Mouse (Mus musculus): Measurements from ENCODE around the gene Slc35f1. TPM values are rescaled to one million over a fixed set of nuclear protein-coding genes. Genes with fewer than 3 reads are reported as not detected.

The Slc35f1 gene
- polyA plus RNA-seq, 1 experiment from 2014 or later, result 3.3 TPM

DNA sequence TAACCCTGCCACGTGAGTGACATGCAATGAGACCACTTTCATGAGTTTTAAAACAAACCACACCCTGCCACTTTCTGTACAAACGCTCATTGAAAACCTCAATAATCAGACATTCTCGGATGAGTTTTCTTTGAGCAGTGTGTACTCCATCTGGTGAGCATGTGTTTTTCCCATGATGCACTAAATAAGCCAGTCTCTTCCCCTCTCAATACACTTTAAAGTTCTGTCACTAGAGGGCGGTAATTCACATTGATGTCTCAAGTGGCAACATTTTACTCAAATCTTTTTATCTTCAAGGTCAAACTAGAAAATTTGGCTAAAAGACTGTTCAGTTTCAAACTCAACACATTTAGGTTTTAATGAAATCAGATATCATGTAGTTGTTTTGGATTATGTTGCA, 68.3 kb downstream of the Slc35f1 start:
- Histone ChIP-seq H3K9me3 (ENCODE audit: control insufficient read depth, low read length) (no peaks in the 10 kb centered on the region), H3K4me2 (replicated peaks; ENCODE audit: low read depth, low read length) (no peak overlapping the region), H3K27ac (ENCODE audit: low read depth, low read length) (no peak overlapping the region), H3K36me3 (ENCODE audit: control insufficient read depth, insufficient read depth, low read length) (no peaks in the 10 kb centered on the region), H3K9ac (ENCODE audit: low read depth, low read length) (no peak overlapping the region), H3K27me3 (ENCODE audit: control insufficient read depth, insufficient read depth, low read length) (no peaks in the 10 kb centered on the region), H3K4me1 (ENCODE audit: control insufficient read depth, insufficient read depth, low read length) (no peaks in the 10 kb centered on the region), H3K4me3 (ENCODE audit: low read length) (no peak overlapping the region)
- ATAC-seq (ENCODE audit: low FRiP score, low TSS enrichment), result no peak
- 40% methylated on average over 4 of the region's 4 CpGs for WGBS

DNA sequence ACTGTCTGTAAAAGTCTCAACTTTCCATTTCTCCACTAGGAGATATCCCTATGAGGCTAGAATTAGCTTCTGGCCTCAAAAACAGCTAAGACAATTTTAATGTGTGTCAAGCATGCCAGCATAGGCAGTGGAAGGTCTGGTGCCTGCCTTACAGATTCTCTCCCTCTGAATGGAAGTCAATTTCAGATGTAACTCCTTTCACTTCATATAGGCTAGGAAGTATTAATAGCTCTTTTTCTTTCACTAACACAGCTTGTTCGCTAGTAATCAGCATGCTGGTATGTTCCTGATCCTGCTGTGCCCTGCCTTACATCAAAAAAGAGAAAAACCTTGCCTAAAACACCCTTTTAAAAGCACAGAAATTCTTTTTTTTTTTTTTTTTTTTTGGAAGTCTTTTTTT, 70.2 kb downstream of the Slc35f1 start:
- no peak for ATAC-seq (ENCODE audit: low FRiP score, low TSS enrichment)
- 86% methylated on average over 1 of the region's 1 CpGs for WGBS
- H3K4me2 ChIP-seq (replicated peaks; ENCODE audit: low read depth, low read length), result no peak overlapping the region
- no peak overlapping the region for H3K27ac ChIP-seq (ENCODE audit: low read depth, low read length)
- H3K4me3 ChIP-seq (ENCODE audit: low read length), result no peak overlapping the region
- no peaks in the 10 kb centered on the region for H3K36me3 ChIP-seq (ENCODE audit: control insufficient read depth, insufficient read depth, low read length)
- H3K9me3 ChIP-seq (ENCODE audit: control insufficient read depth, low read length), result no peaks in the 10 kb centered on the region
- H3K9ac ChIP-seq (ENCODE audit: low read depth, low read length), result no peak overlapping the region
- no peaks in the 10 kb centered on the region for H3K4me1 ChIP-seq (ENCODE audit: control insufficient read depth, insufficient read depth, low read length)
- no peaks in the 10 kb centered on the region for H3K27me3 ChIP-seq (ENCODE audit: control insufficient read depth, insufficient read depth, low read length)

DNA sequence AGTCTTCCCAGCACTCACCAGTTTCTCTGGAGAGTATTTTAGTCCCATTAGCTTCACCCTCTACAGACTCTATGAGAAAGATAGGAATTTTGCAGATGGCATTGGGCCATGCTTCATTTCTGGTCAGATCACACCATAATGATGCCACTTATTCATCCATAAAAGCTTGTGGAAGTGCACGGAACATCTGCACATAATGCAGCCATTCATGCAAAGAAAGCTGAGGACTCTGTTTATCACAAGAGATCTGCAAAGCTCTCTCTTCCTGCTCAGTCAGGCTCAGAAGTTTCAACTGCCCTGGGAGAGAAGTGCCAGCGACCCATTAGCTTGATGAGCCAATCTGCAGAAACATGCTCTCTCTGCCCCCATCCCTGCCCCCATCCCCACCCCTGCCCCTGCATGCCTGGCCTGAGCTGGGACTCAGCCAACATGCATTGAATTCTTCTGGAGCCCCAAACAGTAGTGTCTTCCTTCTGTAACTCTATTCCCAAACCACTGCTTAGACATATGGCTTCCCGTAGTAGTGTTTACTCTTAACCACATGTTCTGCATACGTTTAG, 89.7 kb downstream of the Slc35f1 start:
- no peaks in the 10 kb centered on the region for H3K27me3 ChIP-seq (ENCODE audit: control insufficient read depth, insufficient read depth, low read length)
- no peak overlapping the region for H3K4me2 ChIP-seq (replicated peaks; ENCODE audit: low read depth, low read length)
- no peak overlapping the region for H3K4me3 ChIP-seq (ENCODE audit: low read length)
- H3K36me3 ChIP-seq (ENCODE audit: control insufficient read depth, insufficient read depth, low read length), result no peaks in the 10 kb centered on the region
- H3K9ac ChIP-seq (ENCODE audit: low read depth, low read length), result no peak overlapping the region
- no peak for ATAC-seq (ENCODE audit: low FRiP score, low TSS enrichment)
- H3K27ac ChIP-seq (ENCODE audit: low read depth, low read length), result no peak overlapping the region
- H3K4me1 ChIP-seq (ENCODE audit: control insufficient read depth, insufficient read depth, low read length), result no peaks in the 10 kb centered on the region
- H3K9me3 ChIP-seq (ENCODE audit: control insufficient read depth, low read length), result no peaks in the 10 kb centered on the region
- WGBS, result 73% methylated on average over 4 of the region's 4 CpGs

DNA sequence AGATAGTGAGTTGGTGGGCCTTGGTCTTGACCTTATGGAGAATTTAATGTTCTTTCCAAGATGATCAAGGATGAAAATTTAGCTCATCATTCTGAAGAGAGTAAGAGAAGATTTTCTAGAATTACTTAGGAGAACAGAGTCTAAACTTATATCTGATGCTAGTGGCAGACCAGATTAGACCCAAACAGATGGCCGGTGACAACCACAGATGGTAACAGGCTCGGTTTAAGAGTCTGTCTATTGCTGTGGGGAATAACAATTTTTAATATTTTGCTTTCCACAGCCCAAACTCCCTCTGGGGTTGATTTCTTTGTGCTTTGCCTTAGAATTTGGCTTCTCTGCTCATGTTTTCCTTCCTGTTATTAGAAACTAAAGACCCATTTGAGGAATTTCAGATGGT, 96.7 kb downstream of the Slc35f1 start:
- ATAC-seq (ENCODE audit: low FRiP score, low TSS enrichment), result no peak

DNA sequence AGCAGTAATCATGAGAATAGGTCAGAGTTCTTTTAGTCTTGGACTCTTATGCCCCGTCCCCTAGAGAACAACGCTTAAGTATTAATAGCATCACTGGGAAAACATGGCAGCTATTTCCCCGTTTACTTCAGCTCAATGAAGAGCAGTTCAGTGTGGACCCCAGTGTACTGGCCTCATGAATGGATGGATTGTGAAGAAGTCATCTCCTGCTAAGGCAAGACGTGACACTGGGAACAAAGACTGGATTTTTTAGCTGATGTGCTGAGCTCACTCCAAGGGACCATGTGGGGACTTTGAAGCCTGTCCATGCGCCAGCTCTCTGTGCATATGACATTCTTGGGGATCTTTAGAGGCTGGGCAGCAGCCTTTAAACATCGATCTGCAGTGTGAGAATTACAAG, 101.2 kb downstream of the Slc35f1 start:
- H3K4me3 ChIP-seq (ENCODE audit: low read length), result no peak overlapping the region
- no peaks in the 10 kb centered on the region for H3K36me3 ChIP-seq (ENCODE audit: control insufficient read depth, insufficient read depth, low read length)
- H3K27me3 ChIP-seq (ENCODE audit: control insufficient read depth, insufficient read depth, low read length), result no peaks in the 10 kb centered on the region
- ATAC-seq (ENCODE audit: low FRiP score, low TSS enrichment), result no peak
- no peak overlapping the region for H3K4me2 ChIP-seq (replicated peaks; ENCODE audit: low read depth, low read length)
- no peaks in the 10 kb centered on the region for H3K4me1 ChIP-seq (ENCODE audit: control insufficient read depth, insufficient read depth, low read length)
- no peak overlapping the region for H3K27ac ChIP-seq (ENCODE audit: low read depth, low read length)
- H3K9me3 ChIP-seq (ENCODE audit: control insufficient read depth, low read length), result no peaks in the 10 kb centered on the region
- WGBS, result 92% methylated on average over 6 of the region's 6 CpGs
- no peak overlapping the region for H3K9ac ChIP-seq (ENCODE audit: low read depth, low read length)

More for the DNA sequence above, 96.7 kb downstream of the Slc35f1 start:
- Histone ChIP-seq H3K27ac (ENCODE audit: low read depth, low read length) (no peak overlapping the region), H3K9ac (ENCODE audit: low read depth, low read length) (no peak overlapping the region), H3K36me3 (ENCODE audit: control insufficient read depth, insufficient read depth, low read length) (no peaks in the 10 kb centered on the region), H3K4me3 (ENCODE audit: low read length) (no peak overlapping the region), H3K9me3 (ENCODE audit: control insufficient read depth, low read length) (no peaks in the 10 kb centered on the region), H3K27me3 (ENCODE audit: control insufficient read depth, insufficient read depth, low read length) (no peaks in the 10 kb centered on the region), H3K4me2 (replicated peaks; ENCODE audit: low read depth, low read length) (no peak overlapping the region), H3K4me1 (ENCODE audit: control insufficient read depth, insufficient read depth, low read length) (no peaks in the 10 kb centered on the region)
- 87% methylated on average over 2 of the region's 2 CpGs for WGBS

DNA sequence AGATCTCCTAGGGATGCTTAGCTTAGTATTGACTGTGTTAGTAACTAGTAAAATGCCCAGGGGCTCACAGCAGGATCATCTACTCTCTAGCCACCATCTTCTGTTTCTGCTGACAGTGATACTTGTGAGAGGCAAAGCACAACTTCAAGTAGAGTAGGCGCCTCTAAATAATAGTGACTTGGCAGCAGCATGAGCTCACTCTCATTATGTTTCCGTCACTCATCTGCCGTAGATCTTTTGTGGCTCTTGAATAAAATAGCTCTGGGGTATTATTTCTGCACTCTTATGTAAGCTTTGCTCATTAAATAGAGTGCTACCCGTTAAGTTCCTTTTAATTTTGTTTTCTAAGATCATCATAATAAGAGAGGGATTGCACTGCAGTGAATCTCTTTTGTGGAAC, 107.1 kb downstream of the Slc35f1 start:
- Histone ChIP-seq H3K27me3 (ENCODE audit: control insufficient read depth, insufficient read depth, low read length) (no peaks in the 10 kb centered on the region), H3K27ac (ENCODE audit: low read depth, low read length) (no peak overlapping the region), H3K9me3 (ENCODE audit: control insufficient read depth, low read length) (no peaks in the 10 kb centered on the region), H3K4me3 (ENCODE audit: low read length) (no peak overlapping the region), H3K36me3 (ENCODE audit: control insufficient read depth, insufficient read depth, low read length) (no peaks in the 10 kb centered on the region), H3K4me2 (replicated peaks; ENCODE audit: low read depth, low read length) (no peak overlapping the region), H3K4me1 (ENCODE audit: control insufficient read depth, insufficient read depth, low read length) (no peaks in the 10 kb centered on the region), H3K9ac (ENCODE audit: low read depth, low read length) (no peak overlapping the region)
- ATAC-seq (ENCODE audit: low FRiP score, low TSS enrichment), result no peak
- WGBS, result 80% methylated on average over 4 of the region's 4 CpGs

DNA sequence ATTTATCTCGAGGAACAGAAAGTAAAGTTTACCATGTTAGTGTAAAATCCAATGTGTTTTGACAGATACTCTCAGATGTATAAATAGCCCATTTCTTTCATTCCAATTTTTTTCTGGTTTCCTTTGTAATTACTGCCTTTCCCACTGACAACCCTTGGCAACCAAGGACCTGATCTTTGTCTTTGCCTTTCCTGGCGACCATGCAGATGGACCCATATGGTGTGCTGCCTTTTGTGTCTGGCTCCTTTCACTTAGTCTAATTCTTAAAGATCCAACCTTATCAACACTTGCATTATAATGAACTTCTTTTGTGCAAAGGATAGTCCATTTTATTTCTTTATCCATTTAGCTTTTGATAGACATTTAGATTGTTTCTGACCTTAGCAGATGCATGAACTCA, 117.5 kb downstream of the Slc35f1 start:
- no peak overlapping the region for H3K4me2 ChIP-seq (replicated peaks; ENCODE audit: low read depth, low read length)
- no peaks in the 10 kb centered on the region for H3K36me3 ChIP-seq (ENCODE audit: control insufficient read depth, insufficient read depth, low read length)
- no peaks in the 10 kb centered on the region for H3K9me3 ChIP-seq (ENCODE audit: control insufficient read depth, low read length)
- H3K27ac ChIP-seq (ENCODE audit: low read depth, low read length), result no peak overlapping the region
- no peak overlapping the region for H3K4me3 ChIP-seq (ENCODE audit: low read length)
- no peak overlapping the region for H3K9ac ChIP-seq (ENCODE audit: low read depth, low read length)
- no peak for ATAC-seq (ENCODE audit: low FRiP score, low TSS enrichment)
- 76% methylated on average over 2 of the region's 2 CpGs for WGBS
- no peaks in the 10 kb centered on the region for H3K4me1 ChIP-seq (ENCODE audit: control insufficient read depth, insufficient read depth, low read length)
- H3K27me3 ChIP-seq (ENCODE audit: control insufficient read depth, insufficient read depth, low read length), result no peaks in the 10 kb centered on the region

DNA sequence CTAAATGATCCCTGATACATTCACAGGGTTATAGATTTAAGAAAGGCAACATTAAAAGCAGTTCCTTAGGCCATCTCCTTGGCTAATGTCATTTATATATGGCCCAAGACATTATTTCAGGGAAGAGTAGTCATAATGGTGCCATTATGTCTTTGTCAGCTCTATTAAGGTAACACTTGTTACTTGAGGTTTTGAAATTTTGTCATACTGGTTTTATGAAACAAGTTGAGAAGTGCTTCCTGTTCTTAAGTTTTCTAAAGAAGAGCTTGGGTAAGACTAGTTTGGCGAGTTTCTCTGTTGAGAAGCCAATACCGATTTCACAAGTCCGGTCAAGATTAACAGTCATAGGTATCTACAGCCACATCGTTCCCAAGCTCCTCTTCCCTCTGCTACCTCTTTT, 122.5 kb downstream of the Slc35f1 start:
- Histone ChIP-seq H3K4me3 (ENCODE audit: low read length) (no peak overlapping the region), H3K9ac (ENCODE audit: low read depth, low read length) (no peak overlapping the region), H3K27ac (ENCODE audit: low read depth, low read length) (no peak overlapping the region), H3K9me3 (ENCODE audit: control insufficient read depth, low read length) (no peaks in the 10 kb centered on the region), H3K27me3 (ENCODE audit: control insufficient read depth, insufficient read depth, low read length) (no peaks in the 10 kb centered on the region), H3K4me1 (ENCODE audit: control insufficient read depth, insufficient read depth, low read length) (no peaks in the 10 kb centered on the region), H3K4me2 (replicated peaks; ENCODE audit: low read depth, low read length) (no peak overlapping the region), H3K36me3 (ENCODE audit: control insufficient read depth, insufficient read depth, low read length) (no peaks in the 10 kb centered on the region)
- no peak for ATAC-seq (ENCODE audit: low FRiP score, low TSS enrichment)
- whole genome bisulfite sequencing, result 90% methylated on average over 4 of the region's 4 CpGs

DNA sequence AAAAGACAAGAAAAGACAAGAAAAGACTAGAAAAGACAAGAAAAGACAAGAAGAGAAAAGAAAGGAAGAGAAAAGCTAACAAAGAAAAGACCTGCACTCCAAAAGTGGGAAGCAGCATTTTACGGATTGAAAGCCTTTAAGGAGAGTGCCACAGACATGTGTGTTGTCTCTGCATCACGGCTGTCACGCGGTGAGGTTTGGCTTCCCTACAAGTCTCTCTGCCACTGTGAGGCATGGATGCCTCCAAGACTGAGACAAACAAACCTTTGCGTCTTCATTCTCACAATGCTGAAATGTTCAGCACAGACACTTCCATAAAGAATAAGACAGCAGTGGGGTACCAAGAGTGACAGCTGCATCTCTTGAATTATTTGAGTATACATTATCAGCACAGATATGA, 124.0 kb downstream of the Slc35f1 start:
- 91% methylated on average over 5 of the region's 5 CpGs for WGBS
- H3K27ac ChIP-seq (ENCODE audit: low read depth, low read length), result no peak overlapping the region
- no peak for ATAC-seq (ENCODE audit: low FRiP score, low TSS enrichment)

More for the DNA sequence above, 124.0 kb downstream of the Slc35f1 start:
- Histone ChIP-seq H3K4me1 (ENCODE audit: control insufficient read depth, insufficient read depth, low read length) (no peaks in the 10 kb centered on the region), H3K9me3 (ENCODE audit: control insufficient read depth, low read length) (no peaks in the 10 kb centered on the region), H3K36me3 (ENCODE audit: control insufficient read depth, insufficient read depth, low read length) (no peaks in the 10 kb centered on the region), H3K9ac (ENCODE audit: low read depth, low read length) (no peak overlapping the region), H3K27me3 (ENCODE audit: control insufficient read depth, insufficient read depth, low read length) (no peaks in the 10 kb centered on the region), H3K4me3 (ENCODE audit: low read length) (no peak overlapping the region), H3K4me2 (replicated peaks; ENCODE audit: low read depth, low read length) (no peak overlapping the region)

Data from kidney, embryonic 14.5 days (tissue).